Mouse (Mus musculus): ENCODE measurements around the gene Sst. TPM values are rescaled to one million over a fixed set of nuclear protein-coding genes. Genes with fewer than 3 reads are reported as not detected.

Gene Sst
- total RNA-seq, 2 experiments from 2014 or later = 424 to 470 TPM

DNA sequence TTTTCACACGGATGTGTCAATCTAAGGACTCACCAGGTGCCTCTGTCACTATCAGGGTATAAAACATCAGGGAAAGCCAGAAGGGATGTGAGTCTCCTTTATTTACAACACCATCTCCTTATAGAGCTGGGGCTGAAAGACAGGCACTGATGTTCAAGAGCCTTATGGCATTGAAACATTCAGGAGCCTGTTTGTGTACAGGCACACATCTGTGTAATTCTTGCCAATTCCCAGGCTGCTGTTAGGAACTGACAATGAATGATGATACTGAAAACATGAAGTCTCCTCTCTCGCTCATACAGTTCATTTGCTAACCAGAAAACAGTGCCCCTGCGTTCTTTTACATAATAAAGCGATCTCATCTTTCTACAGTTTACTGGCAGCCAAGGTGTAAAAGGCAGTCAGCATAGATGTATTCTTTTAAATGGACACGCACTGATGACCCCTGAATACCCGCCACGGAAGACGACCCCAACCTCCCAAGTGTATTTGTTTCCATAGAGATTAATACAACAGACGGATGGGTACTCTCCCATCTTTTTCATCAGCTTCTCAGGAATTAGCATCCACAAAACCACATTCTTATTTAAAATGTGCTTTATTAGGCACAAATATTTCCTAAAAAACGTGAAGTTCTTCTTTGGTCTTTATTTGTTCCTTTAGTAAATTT is 2.7 kb downstream of the Sst start:
- no peak for DNase-seq (ENCODE audit: low spot score in 2 of 2)

DNA sequence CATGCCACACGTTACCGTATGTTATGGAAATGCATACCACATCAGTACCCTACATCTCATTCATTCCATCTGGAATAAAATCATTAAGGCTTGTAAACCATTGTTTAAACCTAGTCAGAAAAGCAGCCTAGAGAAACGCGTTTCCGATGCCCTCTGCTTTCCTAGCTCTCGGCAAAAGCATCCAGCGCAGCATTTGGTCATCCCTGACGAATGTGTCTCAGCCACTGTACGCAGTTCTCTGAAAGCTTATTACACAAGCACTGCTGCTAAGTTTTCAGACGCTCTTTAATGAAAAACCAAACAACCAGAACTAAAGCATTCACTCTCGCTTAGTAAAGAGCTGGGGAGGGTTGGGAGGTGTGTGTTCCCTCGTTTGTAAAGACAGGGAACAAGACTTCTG is 5.7 kb downstream of the Sst start:
- no peak for DNase-seq (ENCODE audit: low spot score in 2 of 2)

DNA sequence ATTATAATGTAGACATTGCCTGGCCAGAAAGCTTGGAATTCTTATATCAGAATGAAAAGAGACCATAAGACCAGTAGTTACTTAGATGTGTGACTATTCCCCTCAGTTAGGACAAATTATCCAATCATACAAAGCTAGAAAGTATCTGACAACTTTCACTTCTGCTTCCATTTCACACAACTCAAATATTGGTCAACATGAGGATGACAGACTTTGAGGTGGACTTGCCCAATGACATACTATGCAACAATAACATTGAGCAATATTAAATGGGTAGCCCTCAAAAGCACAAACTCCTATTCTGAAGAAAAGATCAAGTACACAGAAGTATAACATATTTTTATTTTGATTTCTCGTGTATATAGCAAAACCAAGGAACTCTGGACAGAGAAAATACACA is 35.5 kb downstream of the Sst start:
- no peak for DNase-seq (ENCODE audit: low spot score in 2 of 2)

DNA sequence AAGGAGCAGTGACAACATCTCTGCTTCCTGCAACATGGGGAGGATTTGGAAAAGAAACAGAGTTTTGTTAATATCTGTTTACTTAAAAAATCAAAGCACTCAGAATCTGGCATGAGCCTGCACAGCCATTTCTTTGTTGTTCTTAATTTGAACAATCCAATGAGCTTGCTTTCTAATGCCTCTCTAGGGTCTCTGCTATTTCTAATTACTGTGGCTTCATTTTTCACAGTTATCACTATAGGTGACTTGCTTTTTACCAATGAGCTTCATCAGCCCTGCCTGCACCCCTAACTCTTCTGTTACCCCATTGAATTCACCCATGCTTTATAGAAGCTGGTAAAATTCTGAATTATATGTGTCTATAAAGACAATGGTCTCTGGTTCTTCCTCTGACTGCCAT is 41.0 kb downstream of the Sst start:
- no peak for DNase-seq (ENCODE audit: low spot score in 2 of 2)

DNA sequence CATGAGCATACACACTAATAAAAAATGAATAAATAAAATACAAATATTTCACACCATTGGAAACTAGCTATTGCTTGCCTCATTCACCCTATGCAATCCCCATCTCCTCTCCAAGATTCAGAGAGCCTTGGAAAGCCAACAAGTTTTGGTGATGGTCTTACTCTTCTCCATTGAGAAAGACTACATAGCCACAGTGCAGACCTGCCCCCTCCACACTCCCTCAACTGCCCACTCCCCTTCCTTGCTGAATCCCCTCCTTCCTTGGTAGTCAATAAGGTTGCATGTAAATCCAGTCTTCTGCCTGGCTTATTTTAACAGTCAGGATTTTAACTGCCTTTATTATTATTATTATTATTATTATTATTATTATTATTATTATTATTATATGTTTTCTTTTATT is 41.6 kb downstream of the Sst start:
- no peak for DNase-seq (ENCODE audit: low spot score in 2 of 2)

DNA sequence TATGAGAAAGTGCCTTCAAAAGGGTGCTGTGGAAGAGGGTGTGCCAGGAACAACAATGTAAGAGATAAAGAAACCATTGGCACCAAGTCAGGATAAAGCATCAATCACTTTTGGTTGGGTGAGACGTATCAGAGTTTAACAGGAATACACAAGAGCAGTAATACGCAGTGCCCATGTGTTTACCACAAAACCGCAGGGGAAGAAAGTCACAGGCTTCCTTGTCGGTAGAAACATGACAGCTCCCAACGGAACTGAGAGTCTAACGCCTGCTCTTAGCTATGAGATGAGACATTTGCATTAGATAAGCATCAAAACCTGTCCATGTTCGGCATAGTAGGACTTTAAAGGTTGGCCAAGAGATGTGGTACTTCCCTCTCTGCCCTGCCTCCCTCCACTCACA is 46.1 kb downstream of the Sst start:
- DNase-seq (ENCODE audit: low spot score in 2 of 2) = no peak

DNA sequence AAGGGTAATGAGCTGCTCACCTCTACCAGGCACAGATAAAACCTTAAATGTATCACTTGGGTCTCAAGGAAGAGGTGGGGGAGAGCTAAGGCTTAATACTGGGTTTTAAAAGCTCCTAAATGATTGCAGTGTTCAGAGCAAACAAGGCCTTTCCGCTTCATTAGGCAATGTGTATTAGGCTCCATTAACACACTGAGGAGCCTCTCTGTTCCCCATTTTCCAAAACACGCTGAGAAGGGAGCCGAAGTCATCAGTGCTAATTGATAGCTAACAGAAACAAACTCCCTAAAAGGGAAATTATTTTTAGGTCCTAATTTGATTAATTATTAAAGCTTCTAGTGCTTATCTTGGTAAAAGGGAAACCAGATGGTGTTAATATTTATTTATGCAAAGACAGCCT is 48.1 kb downstream of the Sst start:
- DNase-seq (ENCODE audit: low spot score in 2 of 2) = no peak

Other genes starting within 250 kb of the Sst start
- gene Rtp2, start 41.4 kb upstream of the Sst start, total RNA-seq (2021) = under 1 TPM in 1 of 2 experiments, not detected in 1; 0.35 TPM
- gene Gm37419, start 97.5 kb upstream of the Sst start, total RNA-seq (2021) = not detected
- gene Bcl6, start 97.9 kb upstream of the Sst start, total RNA-seq (2021) = 10 to 100 TPM; 55.9 to 63.8 TPM

Measured in layer of hippocampus, adult 18-20 months (tissue).